Mouse (Mus musculus) liver, embryonic 16.5 days (tissue): ENCODE results near the gene Bola2. TPM values are rescaled to one million over a fixed set of nuclear protein-coding genes. Genes with fewer than 3 reads are reported as not detected.

Experiments
- ATAC-seq: fragments of 200-750 bp; cut with Nextera tagmentation; 2 replicates; pipeline ENCODE4 v1.8.0; 2017; ENCODE audit warnings: low read depth, mild to moderate bottlenecking, moderate number of reproducible peaks, moderate library complexity
- H3K27ac ChIP-seq: fragments of 300-500 bp; sonication (generic); 2 replicates; pipeline ENCODE4 v1.5.1; 2014; ENCODE audit warnings: mild to moderate bottlenecking, low read length
- H3K27me3 ChIP-seq: fragments of 300-500 bp; sonication (generic); 2 replicates; pipeline ENCODE4 v1.6.1; 2014; ENCODE audit warnings: low read depth, low read length, mixed read lengths; ENCODE audit not compliant: control insufficient read depth, insufficient read depth
- H3K36me3 ChIP-seq: fragments of 300-500 bp; sonication (generic); 2 replicates; pipeline ENCODE4 v1.6.1; 2014; ENCODE audit warnings: mild to moderate bottlenecking; ENCODE audit not compliant: control insufficient read depth, insufficient read depth
- H3K4me1 ChIP-seq: fragments of 300-500 bp; sonication (generic); 2 replicates; pipeline ENCODE4 v1.6.1; 2014; ENCODE audit warnings: low read depth, low read length, mixed read lengths; ENCODE audit not compliant: control insufficient read depth
- H3K4me2 ChIP-seq: fragments of 300-500 bp; sonication (generic); 2 replicates; pipeline ENCODE4 v1.6.1; 2014; ENCODE audit warnings: low read depth, low read length, mixed read lengths
- H3K4me3 ChIP-seq: fragments of 300-500 bp; sonication (generic); 2 replicates; pipeline ENCODE4 v1.5.1; 2014; ENCODE audit warnings: low read depth, mild to moderate bottlenecking, low read length
- H3K9ac ChIP-seq: fragments of 300-500 bp; sonication (generic); 2 replicates; pipeline ENCODE4 v1.6.1; 2014; ENCODE audit warnings: low read depth, low read length
- H3K9me3 ChIP-seq: fragments of 300-500 bp; sonication (generic); replicated peaks from 2 replicates; pipeline ENCODE4 v1.6.1; 2016; ENCODE audit warnings: low read length; ENCODE audit not compliant: control insufficient read depth
- WGBS: fragments of 180-500 bp; shearing (Covaris S2); extraction: QIAGEN DNeasy Blood & Tissue Kit; methylation state at CpG from one replicate; pipeline ENCODE4 v1.1.7; 2014; ENCODE audit not compliant: insufficient replicate concordance; 5-methylcytosine and 5-hydroxymethylcytosine counted together
- polyA plus RNA-seq: library from polyadenylated mRNA; unstranded; fragments of >200 nt; fragmentation: Nextera tagmentation; extraction: Ambion mirVana; gene quantifications from 2 replicates; pipeline ENCODE4 v1.2.1, GENCODE M21; 2015

Gene Bola2
- polyA plus RNA-seq: 72.6 and 78.4 TPM in 2 replicates

DNA sequence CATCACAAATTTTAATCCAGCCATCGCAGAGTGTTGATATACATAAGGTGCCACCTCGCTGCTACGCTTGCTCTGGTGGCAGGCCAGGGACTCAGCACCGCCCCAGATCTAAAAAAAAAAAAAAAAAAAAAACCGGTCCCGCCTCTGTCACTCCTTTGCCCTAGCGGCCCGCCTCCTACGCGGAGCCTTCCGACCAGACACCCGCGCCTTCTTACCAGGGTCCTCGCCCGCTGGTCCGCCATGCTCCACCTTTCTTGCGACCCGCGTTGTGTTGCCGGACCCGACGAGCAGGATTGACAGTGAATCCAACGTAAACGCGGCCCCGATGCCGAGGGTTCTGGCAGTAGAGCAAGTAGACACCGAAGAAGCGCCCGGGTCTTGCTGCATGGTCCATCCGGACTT is at the start of gene Bola2:
Gene Bola2, plus strand, starts transcription at position 192 of the 402 bp plus-strand sequence.
- no peaks in the 10 kb centered on the region for H3K27me3 ChIP-seq
- H3K27ac ChIP-seq: peak within 1 kb of the TSS; percentile 91
- no peaks in the 10 kb centered on the region for H3K9me3 ChIP-seq
- peaks cover 4% of the 10 kb centered on the region; the same call in 1 of the 2 replicates for H3K36me3 ChIP-seq
- peak within 1 kb of the TSS; percentile 94 for H3K4me2 ChIP-seq
- WGBS: under 1% methylated on average over 31 of the region's 31 CpGs
- H3K4me3 ChIP-seq: peak within 1 kb of the TSS; percentile 68
- peaks cover 18% of the 10 kb centered on the region for H3K4me1 ChIP-seq
- peak within 1 kb of the TSS; percentile 88 for H3K9ac ChIP-seq
- ATAC-seq: peak; percentile 78

DNA sequence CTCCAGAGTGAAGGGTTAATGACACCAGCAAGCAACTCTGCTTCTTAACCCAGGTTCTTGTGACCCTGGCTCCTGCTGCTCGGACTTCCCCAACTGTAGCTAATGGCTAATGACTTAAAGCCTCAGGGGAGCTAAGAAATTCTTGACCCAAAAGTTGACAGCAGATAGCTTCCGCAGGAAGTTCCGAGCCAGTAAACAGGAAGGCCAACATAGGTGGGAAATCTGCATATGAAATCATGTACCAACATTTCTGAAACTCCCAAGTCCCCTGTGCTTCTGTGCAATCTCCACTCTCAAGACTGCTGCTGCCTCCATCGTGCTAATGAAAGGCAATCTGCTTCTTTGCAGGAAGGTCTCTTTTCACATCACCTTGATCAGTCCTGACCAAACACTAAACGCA is 49.5 kb upstream of the Bola2 start:
- ATAC-seq: no peak
- WGBS: 51% methylated on average over 5 of the region's 5 CpGs

DNA sequence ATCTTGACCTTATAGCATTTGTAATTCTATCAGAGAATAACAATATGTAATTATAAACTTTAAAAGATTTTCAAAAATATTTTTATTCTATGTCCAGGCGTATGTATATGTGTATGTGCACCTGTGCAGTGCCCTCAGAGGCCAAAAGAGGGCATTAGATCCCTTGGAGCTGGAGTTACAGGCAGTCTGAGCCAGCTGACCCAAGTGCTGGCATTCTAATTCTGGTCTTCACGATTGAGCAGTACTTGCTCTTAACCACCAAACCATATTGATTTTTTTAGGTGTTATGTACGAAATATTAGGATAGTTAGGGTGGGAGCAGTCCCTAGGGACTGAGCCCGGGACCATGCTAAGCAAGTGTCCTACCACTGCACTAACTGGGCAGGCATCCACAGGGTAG is 46.7 kb upstream of the Bola2 start:
- Histone ChIP-seq H3K27ac (no peak overlapping the region), H3K9me3 (no peaks in the 10 kb centered on the region), H3K9ac (no peak overlapping the region), H3K27me3 (no peaks in the 10 kb centered on the region), H3K36me3 (no peaks in the 10 kb centered on the region), H3K4me1 (peaks cover 25% of the 10 kb centered on the region), H3K4me3 (peak overlapping the region; percentile 81), H3K4me2 (peak overlapping the region; percentile 90)
- ATAC-seq: no peak
- 66% methylated on average over 4 of the region's 4 CpGs for WGBS

More for the DNA sequence above, 49.5 kb upstream of the Bola2 start:
- Histone ChIP-seq H3K36me3 (no peaks in the 10 kb centered on the region), H3K9ac (no peak overlapping the region), H3K9me3 (no peaks in the 10 kb centered on the region), H3K4me2 (no peak overlapping the region), H3K27me3 (no peaks in the 10 kb centered on the region), H3K27ac (no peak overlapping the region), H3K4me1 (peaks cover 16% of the 10 kb centered on the region), H3K4me3 (no peak overlapping the region)

DNA sequence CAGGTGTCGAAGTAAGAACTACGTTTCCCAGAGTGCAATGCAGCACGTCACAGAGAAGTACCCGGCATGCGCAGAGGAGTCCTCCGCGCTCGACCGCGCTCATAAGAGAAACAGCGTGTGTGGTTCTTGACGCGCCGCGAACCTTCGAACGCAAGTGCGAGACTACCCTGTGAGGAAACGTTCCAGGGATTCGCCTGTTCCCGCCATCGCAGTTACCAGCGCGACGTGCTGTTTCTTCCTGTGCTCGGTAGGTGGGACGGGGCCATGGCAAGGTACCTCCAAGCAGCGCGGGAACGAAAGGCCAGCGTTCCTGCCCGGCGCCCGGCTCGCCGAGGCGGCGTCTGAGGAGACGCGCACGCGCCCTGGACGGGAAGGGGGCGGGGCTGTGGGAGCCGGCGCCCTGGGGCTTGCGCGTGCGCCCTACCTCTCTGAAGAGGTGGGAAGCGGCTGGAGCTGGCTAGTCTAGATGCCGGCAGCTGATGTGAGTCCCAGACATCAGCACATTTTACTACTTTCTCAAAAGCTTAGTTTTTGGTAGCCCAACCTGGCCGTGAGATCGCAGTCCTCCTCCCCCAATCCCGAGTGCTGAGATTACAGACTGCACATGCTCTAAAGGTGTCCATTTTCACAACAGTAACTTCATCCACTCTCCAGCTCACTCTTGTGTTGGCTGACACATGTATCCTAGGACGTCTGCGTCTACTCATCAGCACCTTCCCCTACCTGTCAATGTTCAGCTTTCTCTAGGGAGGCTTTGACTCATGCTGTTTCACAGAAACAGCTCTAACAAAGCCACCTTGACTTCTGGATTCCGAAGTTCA is 45.8 kb upstream of the Bola2 start, which contains the start of gene Sgf29:
Gene Sgf29, plus strand, starts transcription at position 79 of the 821 bp plus-strand sequence.
- H3K4me3 ChIP-seq: peak within 1 kb of the TSS; percentile 81
- peak within 1 kb of the TSS; percentile 90 for H3K4me2 ChIP-seq
- peak; percentile 97 for ATAC-seq
- peaks cover 25% of the 10 kb centered on the region for H3K4me1 ChIP-seq
- peak within 1 kb of the TSS; percentile 83 for H3K9ac ChIP-seq
- no peaks in the 10 kb centered on the region for H3K36me3 ChIP-seq
- no peaks in the 10 kb centered on the region for H3K9me3 ChIP-seq
- under 1% methylated on average over 54 of the region's 57 CpGs for WGBS
- H3K27me3 ChIP-seq: no peaks in the 10 kb centered on the region
- H3K27ac ChIP-seq: peak within 1 kb of the TSS; percentile 98

DNA sequence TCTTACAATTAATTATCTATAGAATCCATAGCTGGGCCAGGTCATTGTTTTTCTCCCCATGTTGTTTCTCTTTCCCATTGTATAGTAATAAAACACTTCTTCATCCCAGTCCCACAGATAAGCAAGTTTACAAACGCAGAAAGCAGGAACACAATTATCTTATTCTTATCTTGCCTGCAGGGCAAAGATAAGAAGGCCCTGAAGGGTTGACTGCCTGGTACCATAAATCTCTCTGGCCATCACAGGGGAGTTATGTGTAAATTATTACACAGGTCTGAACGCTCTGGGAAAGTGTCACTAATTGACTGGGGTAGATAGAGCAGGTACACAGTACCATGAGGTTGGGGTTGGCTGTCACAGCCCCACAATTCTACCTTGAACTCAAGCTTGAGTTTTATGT is 44.3 kb upstream of the Bola2 start:
- Histone ChIP-seq H3K4me1 (peaks cover 29% of the 10 kb centered on the region), H3K9me3 (no peaks in the 10 kb centered on the region), H3K27ac (peak overlapping the region; percentile 12; the same call in 1 of the 2 replicates), H3K4me2 (peak overlapping the region; percentile 90), H3K36me3 (no peaks in the 10 kb centered on the region), H3K27me3 (no peaks in the 10 kb centered on the region), H3K9ac (no peak overlapping the region), H3K4me3 (no peak overlapping the region)
- peak; percentile 15 for ATAC-seq
- 13% methylated on average over 2 of the region's 2 CpGs for WGBS

DNA sequence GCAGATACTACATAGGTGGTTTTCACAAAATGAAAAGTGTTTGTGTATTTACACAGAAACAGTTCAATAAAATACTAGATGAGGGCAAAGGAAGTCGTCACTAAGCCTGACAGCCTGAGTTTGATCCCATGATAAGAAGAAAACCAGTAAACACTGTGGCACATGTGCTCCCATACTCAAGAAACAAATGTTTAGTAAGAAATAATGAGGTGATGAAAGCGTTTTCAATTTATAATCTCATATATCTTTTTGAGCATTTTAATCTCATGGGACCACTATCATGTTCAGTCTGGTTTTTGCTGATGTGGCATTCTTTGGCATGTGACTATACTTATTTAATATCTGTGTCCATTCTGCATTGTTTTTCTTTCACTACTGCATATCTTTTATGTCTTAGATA is 41.2 kb upstream of the Bola2 start:
- H3K36me3 ChIP-seq: no peaks in the 10 kb centered on the region
- H3K4me3 ChIP-seq: no peak overlapping the region
- H3K9me3 ChIP-seq: no peaks in the 10 kb centered on the region
- no peak overlapping the region for H3K9ac ChIP-seq
- peaks cover 30% of the 10 kb centered on the region for H3K4me1 ChIP-seq
- no peak overlapping the region for H3K4me2 ChIP-seq
- 57% methylated on average over 2 of the region's 2 CpGs for WGBS
- H3K27me3 ChIP-seq: no peaks in the 10 kb centered on the region
- no peak overlapping the region for H3K27ac ChIP-seq
- no peak for ATAC-seq

DNA sequence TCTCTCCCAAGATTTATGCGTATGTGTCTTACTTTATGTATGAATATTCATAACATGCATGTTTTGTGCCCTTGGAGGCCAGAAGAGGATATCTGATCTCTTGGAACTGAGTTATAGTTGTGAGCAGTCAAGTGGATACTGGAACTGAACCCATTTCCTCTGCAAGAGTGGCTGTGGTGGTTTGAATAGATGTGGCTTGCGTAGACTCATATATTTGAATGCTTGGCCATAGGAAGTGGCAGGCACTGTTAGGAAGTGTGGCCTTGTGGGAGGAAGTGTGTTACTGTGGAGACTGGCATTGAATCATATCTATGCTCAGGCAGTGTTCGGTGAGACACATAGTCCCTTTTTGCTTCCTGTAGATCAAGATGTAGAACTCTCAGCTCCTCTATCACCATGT is 39.5 kb upstream of the Bola2 start:
- no peak overlapping the region for H3K9ac ChIP-seq
- peak overlapping the region; percentile 48; the same call in 1 of the 2 replicates for H3K27ac ChIP-seq
- H3K27me3 ChIP-seq: no peaks in the 10 kb centered on the region
- no peaks in the 10 kb centered on the region for H3K9me3 ChIP-seq
- no peak overlapping the region for H3K4me2 ChIP-seq
- ATAC-seq: 0 out of 2 replicates have a peak, but pooled peaks have one; percentile 19
- H3K4me1 ChIP-seq: peaks cover 20% of the 10 kb centered on the region
- H3K4me3 ChIP-seq: no peak overlapping the region
- no peaks in the 10 kb centered on the region for H3K36me3 ChIP-seq
- 46% methylated on average over 3 of the region's 3 CpGs for WGBS

DNA sequence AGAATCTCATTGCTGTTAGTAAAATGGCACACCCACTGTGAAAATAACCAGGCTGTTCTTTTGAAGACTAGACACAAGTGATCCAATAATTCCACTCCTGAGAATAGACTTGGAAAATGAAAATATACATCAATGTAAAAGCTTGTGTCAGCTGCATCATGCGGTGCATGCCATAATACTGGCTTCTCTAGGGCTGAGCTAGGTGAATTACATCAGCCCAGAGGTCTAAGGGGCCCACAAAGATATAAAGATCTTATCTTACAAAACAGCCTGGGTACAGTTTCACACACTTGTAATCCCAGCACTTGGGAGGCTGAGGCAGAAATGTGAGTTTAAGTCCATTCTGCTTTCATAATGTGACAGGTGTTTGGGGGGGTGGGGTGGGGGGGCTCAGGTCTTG is 37.7 kb upstream of the Bola2 start:
- no peaks in the 10 kb centered on the region for H3K9me3 ChIP-seq
- 82% methylated on average over 1 of the region's 1 CpGs for WGBS
- H3K4me3 ChIP-seq: no peak overlapping the region
- H3K36me3 ChIP-seq: no peaks in the 10 kb centered on the region
- H3K4me2 ChIP-seq: no peak overlapping the region
- ATAC-seq: no peak
- no peaks in the 10 kb centered on the region for H3K27me3 ChIP-seq
- H3K4me1 ChIP-seq: peaks cover 10% of the 10 kb centered on the region
- no peak overlapping the region for H3K9ac ChIP-seq
- no peak overlapping the region for H3K27ac ChIP-seq

DNA sequence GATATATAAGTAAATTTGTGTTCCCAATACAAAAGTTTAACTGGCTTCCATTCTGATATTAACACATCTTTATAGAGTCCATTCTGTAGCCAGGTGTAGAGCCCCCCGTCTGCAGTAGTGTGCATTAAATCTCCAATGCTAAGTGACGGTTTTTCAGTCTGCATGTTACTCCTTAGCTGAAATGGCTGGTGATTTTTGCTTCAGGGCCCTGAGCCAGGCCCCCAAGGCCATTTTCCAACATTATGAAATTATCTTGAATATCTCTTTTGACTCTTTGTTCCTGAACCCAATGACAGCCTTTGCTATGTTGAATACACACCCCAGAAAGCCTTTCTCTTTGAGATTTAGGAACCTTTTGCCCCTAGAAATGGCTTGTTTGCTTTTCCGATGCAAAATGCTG is 35.4 kb upstream of the Bola2 start:
- no peak overlapping the region for H3K27ac ChIP-seq
- no peak for ATAC-seq
- H3K9me3 ChIP-seq: no peaks in the 10 kb centered on the region
- no peaks in the 10 kb centered on the region for H3K27me3 ChIP-seq
- H3K4me1 ChIP-seq: peaks cover 10% of the 10 kb centered on the region
- WGBS: 74% methylated on average over 3 of the region's 3 CpGs
- H3K9ac ChIP-seq: no peak overlapping the region
- H3K4me3 ChIP-seq: no peak overlapping the region
- H3K4me2 ChIP-seq: no peak overlapping the region
- peaks cover 2% of the 10 kb centered on the region; the same call in 1 of the 2 replicates for H3K36me3 ChIP-seq
